7 mouse cellular contexts compared by ENCODE assay signal in genomic region chr8:60632933-60633655, GRCm38 (mm10). TPM values are rescaled to one million over a fixed set of nuclear protein-coding genes. Genes with fewer than 3 reads are reported as not detected.
DNase-seq lines count a peak whose midpoint lies in the region; ATAC-seq and TF ChIP-seq lines count a peak whose summit lies in the region.

No protein-coding gene starts in this region.

- no peaks in the 10 kb centered on the region for H3K36me3 ChIP-seq in limb, embryonic 12.5 days
- H3K36me3 ChIP-seq in midbrain, postnatal 0 days (ENCODE audit: insufficient read depth, low read length): no peaks in the 10 kb centered on the region

- DNase-seq in ovary, adult 18-20 months (ENCODE audit: low spot score): peak; percentile 2
- no peak for DNase-seq in ovary, postnatal 10 days (ENCODE audit: low spot score)
- peak; percentile 17 for DNase-seq in forelimb bud, embryonic 11.5 days (ENCODE audit: low read depth, low spot score)
- DNase-seq in midbrain, postnatal 0 days (ENCODE audit: low spot score): peak; percentile 53
- DNase-seq in adrenal gland, adult 2 months: no peak

- H3K4me1 ChIP-seq in brown adipose tissue, adult 24 weeks (ENCODE audit: control insufficient read depth, insufficient read depth, insufficient read length, low read length): peaks cover 3% of the 10 kb centered on the region
- peaks cover 8% of the 10 kb centered on the region for H3K4me1 ChIP-seq in limb, embryonic 12.5 days (replicated peaks)
- H3K4me1 ChIP-seq in midbrain, postnatal 0 days (ENCODE audit: insufficient read depth, low read length): no peaks in the 10 kb centered on the region

- H3K4me2 ChIP-seq in limb, embryonic 12.5 days: peak overlapping the region; percentile 98
- peak overlapping the region; percentile 97 for H3K4me2 ChIP-seq in midbrain, postnatal 0 days (ENCODE audit: low read depth, low read length, poor library complexity, severe bottlenecking)

- TF ChIP-seq CTCF in midbrain, postnatal 0 days (IDR thresholded peaks at IDR 0.05): peak; percentile 46

- peak overlapping the region; percentile 69 for H3K9ac ChIP-seq in limb, embryonic 12.5 days (replicated peaks)
- H3K9ac ChIP-seq in midbrain, postnatal 0 days (replicated peaks; ENCODE audit: low read length, poor library complexity, severe bottlenecking): peak overlapping the region; percentile 67

- H3K27me3 ChIP-seq in limb, embryonic 12.5 days: peaks cover 19% of the 10 kb centered on the region
- H3K27me3 ChIP-seq in midbrain, postnatal 0 days (ENCODE audit: insufficient read depth, low read length): 0 out of 2 replicates have a peak, but pooled peaks cover 4% of the 10 kb centered on the region

- no peak overlapping the region for H3K27ac ChIP-seq in brown adipose tissue, adult 24 weeks (replicated peaks; ENCODE audit: low read depth, low read length)
- peak overlapping the region; percentile 41; the same call in 1 of the 2 replicates for H3K27ac ChIP-seq in limb, embryonic 12.5 days
- peak overlapping the region; percentile 78 for H3K27ac ChIP-seq in midbrain, postnatal 0 days (ENCODE audit: low read depth, low read length)

- ATAC-seq in limb, embryonic 12.5 days (ENCODE audit: insufficient number of reproducible peaks, insufficient read depth, low FRiP score, low TSS enrichment, low read depth): peak; percentile 92
- peak; percentile 51 for ATAC-seq in midbrain, postnatal 0 days (ENCODE audit: low FRiP score)

- H3K9me3 ChIP-seq in limb, embryonic 12.5 days: no peaks in the 10 kb centered on the region
- H3K9me3 ChIP-seq in midbrain, postnatal 0 days (ENCODE audit: low read length): no peaks in the 10 kb centered on the region

- H3K4me3 ChIP-seq in brown adipose tissue, adult 24 weeks (ENCODE audit: insufficient read depth, low read depth, low read length): peak overlapping the region; percentile 79
- peak overlapping the region; percentile 68 for H3K4me3 ChIP-seq in limb, embryonic 12.5 days (replicated peaks)
- H3K4me3 ChIP-seq in midbrain, postnatal 0 days (ENCODE audit: low read depth, low read length): peak overlapping the region; percentile 74

- WGBS in limb, embryonic 12.5 days: under 1% methylated on average over 56 of the region's 56 CpGs
- WGBS in midbrain, postnatal 0 days: under 1% methylated on average over 56 of the region's 56 CpGs

RNA-seq across cellular contexts. Expression of gene Mfap3l, which starts 0.5 kb away (rescaled TPM):
- polyA plus RNA-seq in brown adipose tissue, adult 24 weeks (2012; ENCODE audit: insufficient read depth, insufficient read length, missing spikeins): 2.5 and 3.8 TPM in 2 replicates
- 2.2 and 2.7 TPM in 2 replicates for polyA plus RNA-seq in limb, embryonic 12.5 days (2016; fragmentation: Nextera tagmentation; extraction: Ambion mirVana)
- total RNA-seq in midbrain, postnatal 0 days (2014; rRNA removed): 11.4 and 16.4 TPM in 2 replicates
- polyA plus RNA-seq in midbrain, postnatal 0 days (2015; fragmentation: Nextera tagmentation; extraction: Ambion mirVana): 2.8 and 3.0 TPM in 2 replicates
- 1 to 10 TPM; 2.8 to 3.0 TPM for total RNA-seq in adrenal gland, adult 2 months (2021)
- 0.15 and 0.43 TPM in 2 replicates for polyA plus RNA-seq in adrenal gland, adult 2 months (2012; rRNA removed)

Comparison
In these comparisons a context has a peak if more than half of its experiments do, and no peak if none do; other contexts are left out.
1. DNase-seq: peak in ovary, adult 18-20 months (single experiment), forelimb bud, embryonic 11.5 days (single experiment) and midbrain, postnatal 0 days (single experiment); none in ovary, postnatal 10 days (single experiment) and adrenal gland, adult 2 months (single experiment).
2. Peak in every context shown above with its lines, with median percentiles within 50 percentile points of each other: H3K4me3 ChIP-seq.